Mouse (Mus musculus) induced T-regulatory cell, adult 2 months (primary cell): ENCODE data around the gene Wnt7b.

ENCODE experiments used
- DNase-seq: peaks from one replicate; pipeline ENCODE4 v3.0.0-alpha.2; 2012; ENCODE audit warnings: low read depth

Gene Wnt7b

DNA sequence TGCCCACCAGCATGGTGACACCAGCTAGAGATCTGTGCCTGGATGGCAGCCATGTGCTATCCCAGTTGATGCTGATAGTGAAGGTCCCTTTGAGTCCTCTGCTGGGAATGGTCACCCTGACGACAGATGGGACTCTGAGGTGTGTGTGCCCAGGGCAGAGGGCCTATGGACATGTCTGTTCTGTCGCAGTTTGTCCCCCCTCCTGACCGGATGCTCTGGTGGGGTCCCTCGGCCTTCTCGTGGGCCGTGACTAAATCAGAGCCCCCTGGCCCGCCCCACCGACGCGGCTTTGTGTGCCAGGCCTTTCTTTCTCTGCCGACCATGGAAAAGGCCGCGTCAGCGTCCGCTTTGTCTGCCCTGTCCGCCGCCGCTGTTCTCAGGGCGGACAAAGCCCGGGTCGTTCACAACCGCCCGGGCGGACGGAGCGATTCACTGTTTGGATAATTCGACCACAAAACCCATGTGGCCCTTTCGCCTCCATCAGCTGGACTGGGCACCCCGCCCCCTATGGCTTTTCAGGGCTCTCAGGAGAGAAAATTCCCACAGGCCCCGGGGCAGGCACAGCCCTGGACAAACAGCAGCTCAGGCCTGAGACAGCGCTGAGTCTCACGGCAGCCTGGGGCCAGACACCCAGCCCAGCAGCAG, 74.8 kb downstream of the Wnt7b start:
- DNase-seq, result no peak

DNA sequence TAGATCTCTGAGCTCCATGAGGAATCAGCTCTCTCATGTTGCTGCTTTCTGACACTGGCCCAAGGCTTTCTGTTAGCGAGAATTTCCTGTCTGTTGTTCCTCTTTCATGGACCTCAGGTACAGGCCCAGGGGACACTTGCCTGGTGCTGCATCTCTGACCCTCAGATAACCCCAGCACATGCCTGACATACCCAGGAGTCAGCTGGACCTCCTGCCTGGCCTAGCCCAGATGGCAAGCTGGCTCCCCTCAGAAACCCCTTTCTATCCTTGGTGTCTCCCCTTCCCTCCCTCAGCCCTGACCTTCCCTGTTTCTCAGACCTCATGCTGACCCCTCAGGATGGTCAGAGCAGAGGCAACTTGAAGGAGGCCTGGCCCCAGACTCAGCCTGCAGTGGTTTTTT, 75.6 kb downstream of the Wnt7b start:
- no peak for DNase-seq

DNA sequence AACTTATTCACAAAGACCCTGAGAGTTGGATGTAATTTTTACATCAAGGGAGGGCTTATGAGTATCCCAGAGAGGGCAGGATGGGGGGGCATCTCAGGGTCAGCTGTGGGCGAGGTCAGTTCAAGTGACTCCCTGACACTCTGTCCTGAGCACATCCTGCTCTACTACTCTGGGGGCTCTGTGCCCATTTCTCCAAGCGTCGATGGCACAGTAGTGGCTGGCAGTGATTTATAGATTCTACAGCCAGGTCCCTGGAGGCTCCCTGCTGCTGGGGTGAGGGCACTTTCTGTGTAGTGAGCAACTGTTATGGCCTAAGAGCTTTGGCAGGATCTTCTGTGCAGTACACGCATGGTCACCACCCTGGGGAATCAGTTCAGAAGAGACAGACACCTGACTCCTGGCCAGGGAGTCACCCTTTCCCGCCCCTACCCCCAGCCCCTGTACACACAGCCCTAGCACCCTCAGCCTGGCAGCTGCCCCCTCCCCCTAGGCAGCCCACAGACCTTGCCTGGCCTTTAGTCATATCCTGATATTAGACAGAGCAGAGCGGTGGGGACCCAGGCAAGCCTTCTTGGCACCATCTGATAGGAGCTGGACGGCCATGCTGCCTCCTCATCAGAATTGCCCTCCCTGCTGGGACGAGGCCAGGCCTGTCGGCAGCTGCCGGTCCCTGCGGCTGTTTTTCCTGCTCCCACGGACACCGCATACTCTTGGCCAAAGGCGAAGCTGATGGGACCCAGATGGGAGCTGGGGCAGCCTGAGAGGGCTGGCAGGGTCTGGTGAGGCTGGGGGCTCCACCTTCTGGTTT, 77.0 kb downstream of the Wnt7b start:
- no peak for DNase-seq

DNA sequence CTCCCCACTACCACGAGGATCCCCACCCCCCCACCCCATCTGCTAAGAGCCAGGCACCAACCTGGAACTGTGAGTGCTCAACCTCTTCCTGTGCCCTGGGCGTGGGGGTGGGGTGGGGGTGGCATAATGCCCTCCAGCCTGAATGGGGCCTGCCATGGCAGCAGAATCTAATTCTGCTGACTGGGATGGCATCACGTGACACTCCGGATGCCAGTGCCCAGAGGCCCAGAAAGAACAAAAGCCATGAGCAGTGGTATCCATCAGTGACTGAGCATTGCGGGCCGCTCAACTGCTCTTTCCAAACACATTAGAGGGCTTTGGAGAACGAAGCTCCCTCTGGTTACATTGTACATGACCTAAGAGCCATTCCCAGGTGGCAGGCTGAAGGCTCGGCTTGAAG, 79.1 kb downstream of the Wnt7b start, which contains the start of gene 7530416G11Rik:
Gene 7530416G11Rik (minus strand): TSS at position 101 of the 400 bp plus-strand sequence.
- no peak for DNase-seq

DNA sequence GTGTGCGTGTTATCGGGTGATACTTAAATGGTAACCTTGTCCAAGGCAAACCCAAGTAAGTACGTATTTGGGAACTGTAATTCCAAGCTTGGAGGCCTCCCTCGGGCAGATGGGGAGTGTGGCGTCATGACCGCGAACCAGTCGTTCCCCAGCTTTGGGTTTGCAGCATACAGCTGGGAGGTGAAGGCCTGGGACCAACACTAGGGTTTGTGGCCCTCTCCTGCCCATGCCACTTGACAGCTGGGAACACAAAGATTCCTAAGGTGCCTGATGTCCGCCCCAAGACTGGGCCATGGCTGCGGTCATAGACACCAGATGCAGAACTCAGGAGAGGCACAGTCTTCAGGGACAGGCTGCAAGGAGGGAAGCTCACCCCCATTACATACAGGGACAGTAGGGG, 82.0 kb downstream of the Wnt7b start:
- no peak for DNase-seq

DNA sequence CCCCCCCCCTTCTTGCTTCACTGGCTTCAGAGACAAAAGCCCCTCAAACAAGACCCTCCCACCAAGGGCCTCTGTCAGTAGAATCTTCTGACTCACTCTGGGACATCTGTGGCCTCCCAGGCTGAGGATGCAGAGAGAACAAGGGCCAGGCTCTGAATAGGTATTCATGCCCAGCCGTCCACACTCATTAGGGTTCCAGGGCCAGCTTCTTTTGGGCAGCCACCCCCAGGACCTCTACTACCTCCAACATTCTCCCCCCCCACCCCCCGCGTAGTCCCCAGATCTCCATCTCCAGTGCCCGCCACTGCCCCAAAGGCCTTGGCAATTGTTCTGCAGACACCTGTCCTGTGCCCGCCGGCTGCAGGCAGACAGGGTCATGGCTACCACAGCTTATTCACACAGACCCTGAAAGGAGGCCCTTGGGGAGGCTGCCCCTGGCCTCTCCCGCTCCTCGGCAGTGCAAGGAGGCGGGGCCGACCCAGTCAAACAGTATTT, 84.2 kb downstream of the Wnt7b start:
- DNase-seq, result no peak

DNA sequence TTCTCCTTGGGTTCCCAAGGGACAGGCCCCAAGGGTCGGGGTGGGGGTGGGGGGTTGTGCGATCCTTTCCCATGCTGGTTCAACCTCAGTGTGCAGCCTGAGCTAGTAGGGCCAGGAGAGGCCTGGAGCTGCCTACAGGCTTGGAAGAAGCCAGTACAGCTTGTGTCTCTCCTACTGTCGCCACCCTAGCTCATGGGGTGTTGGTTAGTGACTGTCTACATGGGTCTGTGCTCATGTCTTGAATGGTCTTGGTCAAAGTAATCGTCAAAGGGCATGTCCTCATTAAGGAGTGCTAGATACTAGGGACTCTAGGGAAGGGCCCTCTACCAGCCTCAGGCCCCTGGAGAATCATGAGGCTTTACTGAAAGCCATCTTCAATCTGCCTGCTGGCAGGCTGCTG, 84.7 kb downstream of the Wnt7b start:
- DNase-seq, result no peak

DNA sequence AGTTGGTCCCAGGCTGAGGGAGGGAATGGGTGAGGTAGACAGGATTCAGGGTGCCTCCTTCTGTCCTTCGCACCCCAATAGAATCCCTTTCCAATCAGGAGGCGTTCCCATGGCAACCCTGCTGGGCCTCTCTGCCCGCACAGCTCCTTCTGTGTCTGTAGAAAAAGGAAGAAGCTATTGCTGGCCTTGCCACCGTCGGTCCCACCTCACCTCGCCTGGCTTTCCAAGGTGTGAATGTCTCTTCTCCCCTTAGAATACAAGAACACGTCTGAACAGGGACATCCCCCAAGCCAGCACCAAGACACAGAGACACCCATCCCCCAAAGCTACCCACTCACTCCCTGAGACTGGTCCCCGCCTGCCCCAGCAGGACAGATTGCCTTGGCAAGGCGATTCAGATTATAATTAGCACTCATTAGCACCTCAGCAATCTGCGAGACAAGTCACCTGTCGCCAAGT, 88.1 kb downstream of the Wnt7b start:
- DNase-seq, result no peak

DNA sequence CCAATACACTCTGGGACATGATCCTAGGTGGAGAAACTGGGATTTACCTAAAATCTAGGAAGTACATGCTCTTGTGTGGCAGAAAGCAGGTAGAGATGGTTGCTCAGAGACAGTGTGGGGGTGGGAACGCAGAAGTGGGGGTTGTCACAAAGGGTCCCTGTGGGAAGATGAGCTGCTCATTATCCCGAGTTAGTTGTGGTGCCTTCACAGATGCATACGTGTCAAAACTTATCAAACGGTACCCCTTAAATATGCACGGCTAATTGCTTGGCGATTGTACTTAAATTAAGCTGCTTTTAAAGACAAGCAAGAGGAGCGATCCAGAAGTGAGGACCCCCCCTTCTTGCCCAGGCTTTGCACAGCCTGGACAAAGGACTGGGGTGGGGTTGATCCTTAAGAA, 92.5 kb downstream of the Wnt7b start:
- no peak for DNase-seq

DNA sequence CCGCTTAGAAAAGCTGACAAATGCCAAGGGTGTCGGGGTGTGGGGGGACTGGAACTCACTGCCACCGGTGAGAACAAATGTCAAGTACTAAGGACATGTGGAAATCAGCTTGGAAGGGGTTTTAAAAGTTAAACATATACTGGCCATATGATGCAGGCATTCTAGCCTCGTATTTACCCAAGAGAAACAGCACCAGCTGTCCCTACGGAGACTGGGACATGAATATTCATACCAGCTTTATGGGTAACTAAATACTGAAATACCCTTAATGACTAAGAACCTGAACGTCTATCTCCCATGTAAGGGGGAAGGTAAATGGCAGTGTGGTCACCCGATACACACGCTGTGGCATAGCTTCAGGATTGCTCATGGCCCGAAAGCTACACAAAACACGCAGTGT, 93.4 kb downstream of the Wnt7b start:
- DNase-seq, result no peak
